Mouse (Mus musculus) CH12.LX (cell line): Measurements from ENCODE around the gene Prr23a1. TPM values are rescaled to one million over a fixed set of nuclear protein-coding genes. Genes with fewer than 3 reads are reported as not detected.

Source experiments
- DNase-seq: peaks from one replicate; pipeline ENCODE4 v3.0.0-alpha.2; 2013; ENCODE audit errors: extremely low read depth
- H3K27ac ChIP-seq: 2 replicates; pipeline ENCODE4 v1.5.1; 2012; ENCODE audit warnings: low read depth, mild to moderate bottlenecking, control low read depth, moderate library complexity; ENCODE audit not compliant: insufficient read depth
- H3K27me3 ChIP-seq: replicated peaks from 2 replicates; pipeline ENCODE3; 2012; ENCODE audit warnings: inconsistent platforms
- H3K36me3 ChIP-seq, 2 experiments: replicated peaks in 1 of 2; 2 replicates each; pipeline versions ENCODE3 to v1.6.1; 2012; ENCODE audit warnings: inconsistent platforms in 1 of 2, low read length in 1 of 2, mild to moderate bottlenecking in 1 of 2, mixed read lengths in 1 of 2, moderate library complexity in 1 of 2; ENCODE audit not compliant: control insufficient read depth in 1 of 2, insufficient read depth in 1 of 2
- H3K4me1 ChIP-seq, 2 experiments: 2 replicates each; pipeline ENCODE4 v1.6.1; 2012; ENCODE audit warnings: inconsistent platforms in 1 of 2, moderate library complexity in 1 of 2; ENCODE audit not compliant: insufficient read depth in 2 of 2, control insufficient read depth in 1 of 2
- H3K4me2 ChIP-seq: 2 replicates; pipeline ENCODE4 v1.6.1; 2012; ENCODE audit warnings: low read depth, mild to moderate bottlenecking, control low read depth; ENCODE audit not compliant: poor library complexity, insufficient read depth, severe bottlenecking
- H3K4me3 ChIP-seq, 3 experiments: fragments of 150-350 bp in 1 of 3; sonication (generic) in 1 of 3; replicated peaks in 1 of 3; 2 replicates each; pipeline versions ENCODE3 to v1.5.1; 2011 to 2012; ENCODE audit warnings: low read depth in 2 of 3, low read length in 2 of 3, mild to moderate bottlenecking in 2 of 3, moderate library complexity in 2 of 3, control low read depth in 1 of 3, improper control_type of control experiment in 1 of 3, inconsistent platforms in 1 of 3, mixed read lengths in 1 of 3; ENCODE audit not compliant: poor library complexity in 1 of 3
- H3K79me2 ChIP-seq: replicated peaks from 2 replicates; pipeline ENCODE4 v1.6.1; 2012; ENCODE audit warnings: mild to moderate bottlenecking, moderate library complexity; ENCODE audit not compliant: control insufficient read depth, poor library complexity, insufficient read depth, severe bottlenecking; ENCODE audit errors: extremely low read depth
- H3K9ac ChIP-seq: 2 replicates; pipeline ENCODE4 v1.6.1; 2012; ENCODE audit warnings: low read depth, mild to moderate bottlenecking, control low read depth, moderate library complexity; ENCODE audit not compliant: insufficient read depth
- H3K9me3 ChIP-seq: replicated peaks from 2 replicates; pipeline ENCODE3; 2012; ENCODE audit warnings: low read length, inconsistent platforms, mixed read lengths
- CHD1 ChIP-seq: IDR thresholded peaks from 2 replicates; pipeline ENCODE4 v1.6.1; 2012; ENCODE audit warnings: low read depth, low read length, improper control_type of control experiment, inconsistent platforms
- CHD2 ChIP-seq: IDR thresholded peaks from 2 replicates; pipeline ENCODE4 v1.6.1; 2011; ENCODE audit warnings: low read length, improper control_type of control experiment
- E2F4 ChIP-seq: IDR thresholded peaks from 2 replicates; pipeline ENCODE4 v1.6.1; 2011; ENCODE audit warnings: low read depth, low read length, improper control_type of control experiment; ENCODE audit not compliant: insufficient replicate concordance
- EP300 ChIP-seq: IDR thresholded peaks from 2 replicates; pipeline ENCODE4 v1.6.1; 2011; ENCODE audit warnings: low read length, improper control_type of control experiment
- GABPA ChIP-seq: IDR thresholded peaks from 2 replicates; pipeline ENCODE4 v1.6.1; 2012; ENCODE audit warnings: low read depth, low read length, improper control_type of control experiment, inconsistent platforms; ENCODE audit not compliant: insufficient replicate concordance
- IRF4 ChIP-seq: IDR thresholded peaks from 2 replicates; pipeline ENCODE4 v1.6.1; 2014; ENCODE audit warnings: low read depth, mild to moderate bottlenecking, inconsistent platforms, low read length, improper control_type of control experiment
- JUND ChIP-seq: conservative IDR thresholded peaks from 2 replicates; pipeline ENCODE4 v1.6.1; 2011; ENCODE audit warnings: low read depth, low read length, improper control_type of control experiment
- KAT2A ChIP-seq: IDR thresholded peaks from 2 replicates; pipeline ENCODE4 v1.6.1; 2012; ENCODE audit warnings: low read length, improper control_type of control experiment, inconsistent platforms; ENCODE audit not compliant: insufficient replicate concordance
- MAFK ChIP-seq: IDR thresholded peaks from 2 replicates; pipeline ENCODE4 v1.6.1; 2011; ENCODE audit warnings: low read length, improper control_type of control experiment; ENCODE audit not compliant: insufficient replicate concordance
- MAZ ChIP-seq: IDR thresholded peaks from 2 replicates; pipeline ENCODE4 v1.6.1; 2012; ENCODE audit warnings: low read depth, mild to moderate bottlenecking, inconsistent platforms, low read length, improper control_type of control experiment, moderate library complexity
- NELFE ChIP-seq: IDR thresholded peaks from 2 replicates; pipeline ENCODE4 v1.6.1; 2011; ENCODE audit warnings: low read depth, low read length, improper control_type of control experiment
- NRF1 ChIP-seq: IDR thresholded peaks from 2 replicates; pipeline ENCODE4 v1.6.1; 2014; ENCODE audit warnings: low read depth, mild to moderate bottlenecking, inconsistent platforms, low read length, improper control_type of control experiment, moderate library complexity
- PAX5 ChIP-seq: IDR thresholded peaks from 2 replicates; pipeline ENCODE4 v1.6.1; 2012; ENCODE audit warnings: low read length, inconsistent platforms, mixed read lengths
- POLR2A ChIP-seq: IDR thresholded peaks from 2 replicates; pipeline ENCODE4 v1.6.1; 2011; ENCODE audit warnings: low read depth, mild to moderate bottlenecking, improper control_type of control experiment, low read length
- POLR2AphosphoS2 ChIP-seq: IDR thresholded peaks from 2 replicates; pipeline ENCODE4 v1.6.1; 2011; ENCODE audit warnings: low read depth, low read length, improper control_type of control experiment
- SIN3A ChIP-seq: IDR thresholded peaks from 2 replicates; pipeline ENCODE4 v1.6.1; 2012; ENCODE audit warnings: low read length, improper control_type of control experiment, inconsistent platforms
- SMC3 ChIP-seq: IDR thresholded peaks from 2 replicates; pipeline ENCODE4 v1.6.1; 2011; ENCODE audit warnings: low read depth, low read length, improper control_type of control experiment
- USF1 ChIP-seq: IDR thresholded peaks from 2 replicates; pipeline ENCODE4 v1.6.1; 2014; ENCODE audit warnings: low read depth, mild to moderate bottlenecking, inconsistent platforms, low read length, improper control_type of control experiment
- ZC3H11A ChIP-seq: IDR thresholded peaks from 2 replicates; pipeline ENCODE4 v1.6.1; 2012; ENCODE audit warnings: low read depth, mild to moderate bottlenecking, inconsistent platforms, low read length, improper control_type of control experiment
- ZKSCAN1 ChIP-seq: IDR thresholded peaks from 2 replicates; pipeline ENCODE4 v1.6.1; 2012; ENCODE audit warnings: low read depth, inconsistent platforms, low read length, improper control_type of control experiment, borderline replicate concordance
- ZMIZ1 ChIP-seq: IDR thresholded peaks from 2 replicates; pipeline ENCODE4 v1.6.1; 2012; ENCODE audit warnings: low read depth, mild to moderate bottlenecking, inconsistent platforms, low read length, improper control_type of control experiment
- dilution Hi-C: fragments of 300-500 bp; cut with MboI; formaldehyde crosslinking; loops from 2 replicates; pipeline ENCODE4 v1.14.3; 2020; ENCODE audit warnings: low sequenced_read_pairs; ENCODE audit not compliant: extremely low pct_unique_long_range_greater_than_20kb, extremely low pct_ligation_motif_present
- in situ Hi-C: fragments of 300-500 bp; cut with MboI; formaldehyde crosslinking; loops from 3 replicates; pipeline ENCODE4 v1.14.3; 2019; ENCODE audit warnings: low sequenced_read_pairs, low pct_ligation_motif_present, low pct_unique_long_range_greater_than_20kb, mixed read lengths
- polyA plus RNA-seq: library from polyadenylated mRNA; unstranded; fragments of >175 nt; gene quantifications from 2 replicates; pipeline ENCODE4 v1.2.1, GENCODE M21; 2012; ENCODE audit warnings: low read depth; ENCODE audit not compliant: insufficient read length
- total RNA-seq, 2 experiments: library from RNA; depleted of rRNA; stranded (reverse); fragments of 300-350 nt in 1 of 2; fragments of >200 nt in 1 of 2; gene quantifications; 2 replicates each; pipeline ENCODE4 v1.2.3; 2012 to 2014

Prr23a1 gene
- total and polyA plus RNA-seq, 3 experiments: not detected

- H3K36me3 ChIP-seq: no peaks in the 10 kb centered on the region
- dilution Hi-C loops (no loop called here), in situ Hi-C loops (no loop called here)
- H3K4me1 ChIP-seq: peaks cover 3 to 8% of the 10 kb centered on the region in 2 experiments; a peak in 3 of 4 replicates
- no peak overlapping the region for H3K9ac ChIP-seq
- H3K4me2 ChIP-seq: no peak overlapping the region
- no peaks in the 10 kb centered on the region for H3K79me2 ChIP-seq
- H3K27ac ChIP-seq: no peak overlapping the region
- peaks cover 25% of the 10 kb centered on the region for H3K27me3 ChIP-seq
- no peak for DNase-seq
- TF ChIP-seq MAFK: no peak
- no peak for TF ChIP-seq CHD2
- TF ChIP-seq ZKSCAN1: no peak
- no peak for TF ChIP-seq SMC3
- TF ChIP-seq JUND: no peak
- TF ChIP-seq GABPA: no peak
- no peak for TF ChIP-seq ZMIZ1
- no peak for TF ChIP-seq MAZ
- TF ChIP-seq SIN3A: no peak
- no peaks in the 10 kb centered on the region for H3K9me3 ChIP-seq
- no peak overlapping the region for H3K4me3 ChIP-seq
Observed at GRCm38 (mm10) chr9:98803971-98804370, 38.3 kb upstream of the Prr23a1 start.

GRCm38 (mm10) chr9:98805511-98805910 lies 36.8 kb upstream of the Prr23a1 start:
- H3K79me2 ChIP-seq: no peaks in the 10 kb centered on the region
- H3K4me2 ChIP-seq: no peak overlapping the region
- no peak overlapping the region for H3K9ac ChIP-seq
- no peaks in the 10 kb centered on the region for H3K9me3 ChIP-seq
- H3K4me3 ChIP-seq: no peak overlapping the region
- no peak overlapping the region for H3K27ac ChIP-seq
- in situ Hi-C loops: loop anchor here (5.0 kb wide), 1 partner anchor 158 kb away; no protein-coding TSS in a partner anchor
- DNase-seq: no peak
- H3K4me1 ChIP-seq: peaks cover 3 to 8% of the 10 kb centered on the region in 2 experiments; a peak in 3 of 4 replicates
- dilution Hi-C loops: no loop called here
- peaks cover 22% of the 10 kb centered on the region for H3K27me3 ChIP-seq
- TF ChIP-seq CHD1 (no peak), POLR2AphosphoS2 (no peak), NRF1 (no peak), MAFK (no peak), USF1 (no peak), PAX5 (no peak), POLR2A (no peak), EP300 (no peak), IRF4 (no peak), JUND (no peak), NELFE (no peak), ZC3H11A (no peak), KAT2A (no peak), CHD2 (no peak), E2F4 (no peak)
- H3K36me3 ChIP-seq: no peaks in the 10 kb centered on the region
